Mouse (Mus musculus): ENCODE results near the gene Slc35f1. TPM values are rescaled to one million over a fixed set of nuclear protein-coding genes. Genes with fewer than 3 reads are reported as not detected.

Slc35f1 gene
- polyA plus RNA-seq, 1 experiment from 2014 or later = 1.1 TPM

DNA sequence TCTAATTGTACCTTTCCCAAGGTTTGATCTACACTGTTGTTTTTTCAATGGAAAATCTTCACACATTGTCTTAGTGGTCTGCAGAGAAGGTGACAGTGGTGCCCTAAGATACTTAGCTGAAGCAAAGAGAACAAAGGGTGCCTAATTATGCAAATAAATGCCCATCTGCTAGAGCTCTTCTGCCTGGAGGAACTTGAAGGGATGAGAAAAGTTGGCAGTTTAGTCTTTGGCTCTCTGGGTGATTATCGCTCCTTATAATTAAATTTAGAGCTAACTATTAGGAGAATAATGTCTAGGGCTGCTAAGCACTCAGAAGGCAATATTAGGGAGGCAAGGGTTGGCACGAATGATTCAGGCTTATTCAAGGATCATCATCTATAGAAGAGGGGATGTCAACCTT is 306.6 kb downstream of the Slc35f1 start:
- no peak overlapping the region for H3K27ac ChIP-seq (replicated peaks in 1 of 2; ENCODE audit: control insufficient read depth in 1 of 2, insufficient read depth in 1 of 2, low read depth in 2 of 2, low read length in 2 of 2)
- ATAC-seq (ENCODE audit: insufficient number of reproducible peaks, insufficient read depth, low FRiP score, low read depth) = no peak
- H3K36me3 ChIP-seq (ENCODE audit: control insufficient read depth, insufficient read depth, low read length) = no peaks in the 10 kb centered on the region
- no peak overlapping the region for H3K9ac ChIP-seq (ENCODE audit: low read length)
- no peak overlapping the region for H3K4me2 ChIP-seq (ENCODE audit: low read length)
- H3K9me3 ChIP-seq (ENCODE audit: control insufficient read depth, low read length) = no peaks in the 10 kb centered on the region
- no peaks in the 10 kb centered on the region for H3K4me1 ChIP-seq (ENCODE audit: control insufficient read depth in 2 of 2, insufficient read depth in 2 of 2, low read length in 2 of 2)
- H3K4me3 ChIP-seq (ENCODE audit: control insufficient read depth in 1 of 2, insufficient read depth in 1 of 2, low read depth in 1 of 2, low read length in 2 of 2) = no peak overlapping the region
- H3K27me3 ChIP-seq (ENCODE audit: control insufficient read depth, insufficient read depth, low read length) = no peaks in the 10 kb centered on the region
- 62% methylated on average over 2 of the region's 2 CpGs for WGBS

DNA sequence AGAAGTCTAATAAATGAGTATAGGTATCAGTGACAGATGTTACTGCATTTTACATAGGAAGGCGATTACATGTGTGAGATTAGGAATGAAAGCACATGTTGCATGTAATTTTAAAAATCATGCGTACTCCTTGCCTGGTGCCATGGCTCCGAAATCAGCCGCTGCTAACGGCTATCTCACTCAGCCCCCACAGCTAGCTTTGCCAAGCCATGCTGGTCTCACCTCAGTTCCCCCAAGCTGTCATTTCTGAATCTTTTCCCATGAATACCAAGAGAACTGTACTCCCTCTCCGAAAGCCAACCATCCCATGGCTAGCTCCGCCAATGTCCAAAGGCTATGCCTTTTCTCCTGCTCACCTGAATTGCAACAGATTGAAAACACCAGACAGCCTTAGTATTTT is 310.8 kb downstream of the Slc35f1 start:
- no peak for ATAC-seq (ENCODE audit: insufficient number of reproducible peaks, insufficient read depth, low FRiP score, low read depth)
- no peak overlapping the region for H3K4me3 ChIP-seq (ENCODE audit: control insufficient read depth in 1 of 2, insufficient read depth in 1 of 2, low read depth in 1 of 2, low read length in 2 of 2)
- no peak overlapping the region for H3K27ac ChIP-seq (replicated peaks in 1 of 2; ENCODE audit: control insufficient read depth in 1 of 2, insufficient read depth in 1 of 2, low read depth in 2 of 2, low read length in 2 of 2)
- no peaks in the 10 kb centered on the region for H3K9me3 ChIP-seq (ENCODE audit: control insufficient read depth, low read length)
- H3K36me3 ChIP-seq (ENCODE audit: control insufficient read depth, insufficient read depth, low read length) = no peaks in the 10 kb centered on the region
- no peaks in the 10 kb centered on the region for H3K4me1 ChIP-seq (ENCODE audit: control insufficient read depth in 2 of 2, insufficient read depth in 2 of 2, low read length in 2 of 2)
- no peak overlapping the region for H3K9ac ChIP-seq (ENCODE audit: low read length)
- WGBS = 91% methylated on average over 7 of the region's 7 CpGs
- H3K27me3 ChIP-seq (ENCODE audit: control insufficient read depth, insufficient read depth, low read length) = no peaks in the 10 kb centered on the region
- no peak overlapping the region for H3K4me2 ChIP-seq (ENCODE audit: low read length)

DNA sequence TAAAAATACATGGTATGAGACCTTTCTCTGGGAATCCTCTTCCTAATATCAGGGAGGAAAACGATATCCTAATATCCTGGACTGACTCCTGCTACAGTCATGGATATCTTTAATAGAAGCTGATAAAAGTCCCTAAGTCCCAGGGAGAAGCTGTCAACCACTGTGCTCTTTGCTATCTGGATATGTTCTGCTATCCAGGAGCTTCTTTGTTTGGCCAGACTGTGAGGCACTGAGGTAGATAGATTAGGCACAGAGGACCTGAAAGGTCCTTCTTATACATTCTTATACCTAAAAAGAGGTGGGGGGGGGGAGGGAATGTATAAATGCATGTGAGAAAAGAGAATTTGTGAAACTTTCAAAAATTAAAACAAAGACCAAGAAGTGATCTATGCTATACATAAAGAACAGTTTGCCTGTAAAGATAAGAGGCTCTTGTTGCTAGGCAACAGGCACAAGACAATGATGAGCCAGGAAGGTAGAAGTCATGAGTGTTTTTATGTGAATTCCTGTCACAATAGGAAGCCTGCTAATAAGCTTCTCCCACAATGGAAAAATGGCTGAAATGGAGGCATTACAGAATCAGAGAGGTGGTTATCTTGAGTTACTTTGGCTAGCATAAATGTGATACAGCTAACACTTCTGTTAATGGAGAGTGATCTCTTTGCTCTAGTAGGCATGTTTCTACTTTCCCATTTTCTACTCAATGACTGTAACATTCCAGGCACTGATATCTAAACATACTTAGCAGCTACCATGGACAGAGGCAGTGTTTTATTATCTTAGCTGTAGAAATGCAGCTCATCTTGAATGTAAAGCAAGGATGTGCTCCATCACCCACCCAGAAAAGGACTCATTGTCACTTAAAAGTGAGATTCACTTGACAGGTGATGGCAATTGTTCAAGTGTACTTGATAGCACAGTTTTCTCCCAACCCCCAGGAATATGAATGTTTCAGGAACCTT is 316.2 kb downstream of the Slc35f1 start:
- no peak for ATAC-seq (ENCODE audit: insufficient number of reproducible peaks, insufficient read depth, low FRiP score, low read depth)
- H3K9me3 ChIP-seq (ENCODE audit: control insufficient read depth, low read length) = no peaks in the 10 kb centered on the region
- H3K27ac ChIP-seq (replicated peaks in 1 of 2; ENCODE audit: control insufficient read depth in 1 of 2, insufficient read depth in 1 of 2, low read depth in 2 of 2, low read length in 2 of 2) = no peak overlapping the region
- H3K36me3 ChIP-seq (ENCODE audit: control insufficient read depth, insufficient read depth, low read length) = no peaks in the 10 kb centered on the region
- 44% methylated on average over 1 of the region's 1 CpGs for WGBS
- H3K27me3 ChIP-seq (ENCODE audit: control insufficient read depth, insufficient read depth, low read length) = no peaks in the 10 kb centered on the region
- no peak overlapping the region for H3K9ac ChIP-seq (ENCODE audit: low read length)
- no peak overlapping the region for H3K4me2 ChIP-seq (ENCODE audit: low read length)
- H3K4me3 ChIP-seq (ENCODE audit: control insufficient read depth in 1 of 2, insufficient read depth in 1 of 2, low read depth in 1 of 2, low read length in 2 of 2) = no peak overlapping the region
- H3K4me1 ChIP-seq (ENCODE audit: control insufficient read depth in 2 of 2, insufficient read depth in 2 of 2, low read length in 2 of 2) = no peaks in the 10 kb centered on the region

DNA sequence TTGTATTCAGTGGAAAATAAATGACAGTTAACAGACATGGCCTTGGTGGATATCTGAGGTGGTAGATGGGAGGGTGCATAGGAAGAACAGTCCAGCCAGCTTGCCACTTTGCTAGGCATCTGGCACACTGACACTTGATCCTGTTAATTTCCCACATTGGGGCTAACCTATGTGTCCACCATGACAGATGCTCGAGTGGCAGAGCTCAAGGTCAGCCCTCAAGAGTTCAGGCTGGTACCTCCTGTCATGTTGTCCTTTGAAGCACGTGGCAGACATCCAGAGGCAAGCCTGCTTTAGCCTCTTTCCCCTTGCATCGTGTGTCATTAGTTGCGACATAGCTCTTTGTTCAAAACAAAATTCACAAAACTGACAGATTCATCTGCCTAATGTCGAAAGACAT is 323.5 kb downstream of the Slc35f1 start:
- H3K9ac ChIP-seq (ENCODE audit: low read length) = no peak overlapping the region
- no peak overlapping the region for H3K4me2 ChIP-seq (ENCODE audit: low read length)
- no peaks in the 10 kb centered on the region for H3K36me3 ChIP-seq (ENCODE audit: control insufficient read depth, insufficient read depth, low read length)
- H3K4me1 ChIP-seq (ENCODE audit: control insufficient read depth in 2 of 2, insufficient read depth in 2 of 2, low read length in 2 of 2) = no peaks in the 10 kb centered on the region
- 61% methylated on average over 5 of the region's 5 CpGs for WGBS
- H3K9me3 ChIP-seq (ENCODE audit: control insufficient read depth, low read length) = no peaks in the 10 kb centered on the region
- no peak overlapping the region for H3K4me3 ChIP-seq (ENCODE audit: control insufficient read depth in 1 of 2, insufficient read depth in 1 of 2, low read depth in 1 of 2, low read length in 2 of 2)
- H3K27me3 ChIP-seq (ENCODE audit: control insufficient read depth, insufficient read depth, low read length) = no peaks in the 10 kb centered on the region
- H3K27ac ChIP-seq (replicated peaks in 1 of 2; ENCODE audit: control insufficient read depth in 1 of 2, insufficient read depth in 1 of 2, low read depth in 2 of 2, low read length in 2 of 2) = no peak overlapping the region
- ATAC-seq (ENCODE audit: insufficient number of reproducible peaks, insufficient read depth, low FRiP score, low read depth) = no peak

DNA sequence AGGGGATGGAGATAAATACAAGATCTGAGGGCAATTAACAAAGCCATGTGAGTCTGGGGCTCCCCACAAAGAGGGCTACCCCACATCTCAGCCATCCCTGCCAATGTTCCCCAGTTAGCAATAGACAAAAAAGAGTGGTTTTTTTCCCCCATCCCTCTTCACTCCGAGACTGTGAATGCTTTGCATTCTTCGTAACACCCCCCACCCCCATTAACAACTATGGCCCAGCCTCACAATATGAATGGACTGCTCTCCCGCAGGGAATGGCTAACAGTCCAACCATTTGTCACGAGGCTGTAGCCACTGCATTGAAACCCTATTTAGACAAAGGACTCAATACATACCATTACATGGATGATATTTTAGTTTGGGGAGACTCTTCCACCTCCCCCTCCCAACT is 338.1 kb downstream of the Slc35f1 start:
- no peak overlapping the region for H3K9ac ChIP-seq (ENCODE audit: low read length)
- H3K36me3 ChIP-seq (ENCODE audit: control insufficient read depth, insufficient read depth, low read length) = no peaks in the 10 kb centered on the region
- H3K4me3 ChIP-seq (ENCODE audit: control insufficient read depth in 1 of 2, insufficient read depth in 1 of 2, low read depth in 1 of 2, low read length in 2 of 2) = no peak overlapping the region
- no peak overlapping the region for H3K27ac ChIP-seq (replicated peaks in 1 of 2; ENCODE audit: control insufficient read depth in 1 of 2, insufficient read depth in 1 of 2, low read depth in 2 of 2, low read length in 2 of 2)
- no peak overlapping the region for H3K4me2 ChIP-seq (ENCODE audit: low read length)
- no peaks in the 10 kb centered on the region for H3K27me3 ChIP-seq (ENCODE audit: control insufficient read depth, insufficient read depth, low read length)
- H3K9me3 ChIP-seq (ENCODE audit: control insufficient read depth, low read length) = no peaks in the 10 kb centered on the region
- no peak for ATAC-seq (ENCODE audit: insufficient number of reproducible peaks, insufficient read depth, low FRiP score, low read depth)
- 63% methylated on average over 4 of the region's 4 CpGs for WGBS
- no peaks in the 10 kb centered on the region for H3K4me1 ChIP-seq (ENCODE audit: control insufficient read depth in 2 of 2, insufficient read depth in 2 of 2, low read length in 2 of 2)

DNA sequence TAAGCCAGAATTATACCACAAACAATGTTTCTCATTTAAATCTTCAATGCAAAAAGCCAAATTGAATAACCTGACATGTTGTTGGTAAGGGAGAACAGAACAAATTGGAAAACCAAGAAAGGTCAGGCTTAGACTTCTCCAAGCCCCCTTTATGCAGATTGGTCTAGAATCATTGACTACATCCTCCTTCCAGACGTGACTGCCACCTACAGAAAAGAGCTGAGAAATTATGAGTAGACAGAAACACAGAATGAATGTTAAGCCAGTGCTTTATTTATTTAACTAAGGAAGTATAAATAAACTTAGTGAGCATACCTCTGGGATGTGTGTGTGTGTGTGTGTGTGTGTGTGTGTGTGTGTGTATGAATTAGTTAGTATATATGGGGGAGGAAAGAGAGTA is 344.9 kb downstream of the Slc35f1 start:
- Histone ChIP-seq H3K27me3 (ENCODE audit: control insufficient read depth, insufficient read depth, low read length) (no peaks in the 10 kb centered on the region), H3K9me3 (ENCODE audit: control insufficient read depth, low read length) (no peaks in the 10 kb centered on the region), H3K9ac (ENCODE audit: low read length) (no peak overlapping the region), H3K4me2 (ENCODE audit: low read length) (no peak overlapping the region), H3K4me1 (ENCODE audit: control insufficient read depth in 2 of 2, insufficient read depth in 2 of 2, low read length in 2 of 2) (no peaks in the 10 kb centered on the region), H3K36me3 (ENCODE audit: control insufficient read depth, insufficient read depth, low read length) (no peaks in the 10 kb centered on the region), H3K4me3 (ENCODE audit: control insufficient read depth in 1 of 2, insufficient read depth in 1 of 2, low read depth in 1 of 2, low read length in 2 of 2) (no peak overlapping the region), H3K27ac (replicated peaks in 1 of 2; ENCODE audit: control insufficient read depth in 1 of 2, insufficient read depth in 1 of 2, low read depth in 2 of 2, low read length in 2 of 2) (no peak overlapping the region)
- 52% methylated on average over 1 of the region's 1 CpGs for WGBS
- no peak for ATAC-seq (ENCODE audit: insufficient number of reproducible peaks, insufficient read depth, low FRiP score, low read depth)

DNA sequence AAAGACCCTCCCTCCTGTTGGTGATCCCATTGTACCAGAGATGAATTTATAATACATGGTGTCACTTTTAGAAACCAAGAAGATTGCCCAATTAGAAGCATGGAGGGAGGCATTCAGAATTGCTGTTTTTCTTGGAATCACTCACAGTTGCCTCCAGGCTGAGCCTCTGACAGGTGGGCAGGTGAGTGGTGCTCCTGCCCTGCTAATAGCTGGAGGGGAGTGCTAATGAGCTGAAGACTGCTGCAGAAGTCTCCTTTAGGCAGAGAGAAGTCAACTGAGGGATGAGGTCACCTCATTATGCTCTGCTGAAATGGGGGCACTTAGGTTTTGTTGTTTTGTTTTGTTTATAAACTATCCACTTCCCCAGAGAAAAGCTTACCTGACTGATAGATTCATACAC is 355.6 kb downstream of the Slc35f1 start:
- H3K9ac ChIP-seq (ENCODE audit: low read length) = no peak overlapping the region
- H3K4me3 ChIP-seq (ENCODE audit: control insufficient read depth in 1 of 2, insufficient read depth in 1 of 2, low read depth in 1 of 2, low read length in 2 of 2) = no peak overlapping the region
- H3K36me3 ChIP-seq (ENCODE audit: control insufficient read depth, insufficient read depth, low read length) = no peaks in the 10 kb centered on the region
- H3K27ac ChIP-seq (replicated peaks in 1 of 2; ENCODE audit: control insufficient read depth in 1 of 2, insufficient read depth in 1 of 2, low read depth in 2 of 2, low read length in 2 of 2) = no peak overlapping the region
- no peak overlapping the region for H3K4me2 ChIP-seq (ENCODE audit: low read length)
- ATAC-seq (ENCODE audit: insufficient number of reproducible peaks, insufficient read depth, low FRiP score, low read depth) = no peak
- no peaks in the 10 kb centered on the region for H3K27me3 ChIP-seq (ENCODE audit: control insufficient read depth, insufficient read depth, low read length)
- H3K4me1 ChIP-seq (ENCODE audit: control insufficient read depth in 2 of 2, insufficient read depth in 2 of 2, low read length in 2 of 2) = no peaks in the 10 kb centered on the region
- 0 out of 2 replicates have a peak, but pooled peaks cover 4% of the 10 kb centered on the region for H3K9me3 ChIP-seq (ENCODE audit: control insufficient read depth, low read length)

DNA sequence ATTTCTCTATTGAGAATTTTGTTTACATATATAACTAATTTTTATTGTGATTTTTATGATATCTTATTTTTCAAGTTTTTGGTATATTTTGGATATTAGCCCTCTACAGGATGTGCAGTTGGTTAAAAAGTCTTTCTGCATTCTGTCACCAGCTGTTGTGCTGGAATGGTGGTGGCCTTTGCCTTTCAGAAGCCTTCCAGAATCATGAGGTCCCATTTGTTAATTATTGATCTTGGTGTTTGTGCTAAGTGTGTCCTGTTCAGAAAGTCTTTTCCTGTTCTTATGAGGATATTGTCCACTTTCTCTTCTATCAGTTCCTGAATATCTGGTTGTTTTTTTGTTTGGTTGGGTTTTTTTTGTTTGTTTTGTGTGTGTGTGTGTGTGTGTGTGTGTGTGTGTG is 362.2 kb downstream of the Slc35f1 start:
- ATAC-seq (ENCODE audit: insufficient number of reproducible peaks, insufficient read depth, low FRiP score, low read depth) = no peak
- H3K9ac ChIP-seq (ENCODE audit: low read length) = no peak overlapping the region
- H3K4me2 ChIP-seq (ENCODE audit: low read length) = no peak overlapping the region
- H3K4me3 ChIP-seq (ENCODE audit: control insufficient read depth in 1 of 2, insufficient read depth in 1 of 2, low read depth in 1 of 2, low read length in 2 of 2) = no peak overlapping the region
- H3K27me3 ChIP-seq (ENCODE audit: control insufficient read depth, insufficient read depth, low read length) = no peaks in the 10 kb centered on the region
- H3K27ac ChIP-seq (replicated peaks in 1 of 2; ENCODE audit: control insufficient read depth in 1 of 2, insufficient read depth in 1 of 2, low read depth in 2 of 2, low read length in 2 of 2) = no peak overlapping the region
- H3K4me1 ChIP-seq (ENCODE audit: control insufficient read depth in 2 of 2, insufficient read depth in 2 of 2, low read length in 2 of 2) = no peaks in the 10 kb centered on the region
- 0 out of 2 replicates have a peak, but pooled peaks cover 2% of the 10 kb centered on the region for H3K9me3 ChIP-seq (ENCODE audit: control insufficient read depth, low read length)
- H3K36me3 ChIP-seq (ENCODE audit: control insufficient read depth, insufficient read depth, low read length) = no peaks in the 10 kb centered on the region

All from heart, embryonic 14.5 days (tissue).